Mouse (Mus musculus) lung, adult 10 weeks (tissue): ENCODE results near the gene Ptar1. TPM values are rescaled to one million over a fixed set of nuclear protein-coding genes. Genes with fewer than 3 reads are reported as not detected.

ENCODE experiments used
- polyA plus RNA-seq: library from polyadenylated mRNA; stranded (reverse); fragments of 350-450 nt; fragmentation: Illumina TruSeq; extraction: RNeasy Lipid Tissue Mini Kit (QIAGEN cat#74804); gene quantifications from one replicate; pipeline ENCODE4 v1.2.3, GENCODE M21; 2014; ENCODE audit warnings: low read depth, low replicate concordance; ENCODE audit not compliant: insufficient read depth

Ptar1 gene
- polyA plus RNA-seq, result 4.8 TPM

DNA sequence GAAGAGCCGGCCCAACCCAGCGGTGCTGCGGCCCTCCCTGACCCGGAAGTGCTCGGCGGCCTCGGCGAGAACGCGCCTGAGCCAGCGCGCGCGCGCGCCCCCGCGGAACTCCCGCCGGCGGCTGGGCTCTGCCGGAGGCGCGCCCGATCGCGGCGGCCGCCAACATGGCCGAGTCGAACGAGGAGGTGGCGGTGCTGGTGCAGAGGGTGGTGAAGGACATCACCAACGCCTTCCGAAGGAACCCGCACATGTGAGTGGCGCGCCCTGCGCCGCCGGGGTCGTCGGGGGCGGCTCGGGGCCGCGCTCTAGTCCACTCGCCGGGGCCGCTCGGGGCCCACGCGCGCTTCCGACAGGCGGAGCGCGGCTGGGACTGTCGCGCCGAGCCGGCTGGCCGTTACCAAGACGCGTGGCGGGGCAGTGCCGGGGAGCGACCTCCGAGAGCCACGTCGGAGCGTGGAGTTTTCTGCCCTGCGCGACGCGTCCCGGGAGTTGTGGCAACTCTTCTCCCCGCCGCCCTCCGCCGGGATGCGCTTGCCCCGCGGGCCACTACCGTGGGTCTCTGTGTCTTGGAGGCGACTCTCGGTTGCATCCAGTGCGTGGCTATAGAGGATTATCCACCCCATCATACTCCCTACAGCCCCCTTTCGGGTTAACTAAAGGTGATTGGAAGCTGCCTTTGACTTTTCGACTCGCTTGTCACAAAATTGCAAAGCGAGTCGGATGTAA, at the start of gene Ptar1:
Ptar1 (plus strand) TSS at position 134 of the 726 bp plus-strand sequence.

DNA sequence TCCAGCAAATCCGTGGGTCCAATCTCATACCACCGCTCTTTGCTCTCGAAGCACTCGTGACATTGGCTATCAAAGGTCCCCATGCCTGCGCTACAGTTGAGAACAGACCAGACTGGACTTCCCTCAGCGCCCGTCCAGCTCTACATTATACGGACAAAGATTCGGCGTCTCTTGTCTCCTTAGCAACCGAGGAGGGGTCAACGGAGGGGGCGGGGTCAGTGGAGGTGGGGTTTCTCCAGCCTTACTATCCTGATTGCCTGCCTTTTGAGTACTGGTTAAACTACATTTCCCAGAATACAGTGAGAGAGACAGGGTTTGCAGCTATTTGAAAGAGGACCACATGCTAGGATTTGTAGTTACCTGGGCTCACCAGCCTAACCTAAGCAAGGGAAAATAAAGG, 34.6 kb upstream of the Ptar1 start, which contains the start of gene 1700028P14Rik:
1700028P14Rik (minus strand) TSS at position 169 of the 400 bp plus-strand sequence.

DNA sequence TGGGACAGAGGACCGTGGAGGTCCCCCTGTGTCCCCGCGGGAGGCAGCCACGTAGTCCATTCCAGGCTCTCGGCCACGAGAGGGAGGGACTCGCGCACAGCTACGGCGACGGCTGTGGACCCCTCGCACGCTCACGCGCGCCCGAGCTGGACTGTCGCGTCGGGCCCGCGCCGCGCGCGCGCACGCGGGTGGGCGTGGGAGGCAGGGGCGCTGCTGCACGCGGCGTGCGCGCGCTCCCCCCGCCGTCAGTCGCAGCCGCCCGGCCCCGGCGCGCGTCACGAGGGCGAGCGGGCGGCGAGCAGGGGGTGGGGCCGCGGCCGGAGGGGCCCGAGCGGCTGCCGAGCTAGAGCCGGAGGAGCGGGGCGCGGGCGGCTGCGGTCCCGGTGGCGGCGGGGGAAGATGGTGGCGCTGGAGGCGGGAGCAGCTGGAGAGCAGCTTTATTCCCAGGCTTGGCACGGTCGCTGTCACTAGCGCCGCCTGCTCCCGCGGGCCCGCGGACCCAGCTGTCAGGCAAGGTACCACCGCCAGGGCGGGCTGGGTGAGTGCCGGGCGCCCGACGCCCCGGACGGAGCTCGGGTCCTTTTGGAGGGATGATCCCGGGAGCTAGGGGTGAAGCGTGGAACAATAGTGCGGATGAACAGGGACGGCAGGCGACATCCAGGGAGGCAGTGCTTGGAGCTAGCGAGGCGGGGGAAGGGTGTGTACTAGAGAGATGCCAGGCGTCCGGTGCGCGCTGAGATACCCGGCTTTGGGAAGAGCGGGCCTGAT, 71.5 kb downstream of the Ptar1 start, which contains the start of gene Apba1:
Apba1 (plus strand) TSS at position 334 of the 768 bp plus-strand sequence.

Other genes with a start within 250 kb of the Ptar1 start
- 44.7 TPM for gene Mamdc2, start 239.0 kb upstream of the Ptar1 start, polyA plus RNA-seq
- gene 1700028P14Rik, start 34.6 kb upstream of the Ptar1 start, polyA plus RNA-seq, result 5.8 TPM
- 1.5 TPM for gene Apba1, start 71.5 kb downstream of the Ptar1 start, polyA plus RNA-seq